Mouse (Mus musculus) CH12.LX (cell line): Measurements from ENCODE around the gene Tnfrsf11a. TPM values are rescaled to one million over a fixed set of nuclear protein-coding genes. Genes with fewer than 3 reads are reported as not detected.

Experiments
- DNase-seq: peaks from one replicate; pipeline ENCODE4 v3.0.0-alpha.2; 2013; ENCODE audit errors: extremely low read depth
- H3K27ac ChIP-seq: 2 replicates; pipeline ENCODE4 v1.5.1; 2012; ENCODE audit warnings: low read depth, mild to moderate bottlenecking, control low read depth, moderate library complexity; ENCODE audit not compliant: insufficient read depth
- H3K27me3 ChIP-seq: replicated peaks from 2 replicates; pipeline ENCODE3; 2012; ENCODE audit warnings: inconsistent platforms
- H3K36me3 ChIP-seq, 2 experiments: replicated peaks in 1 of 2; 2 replicates each; pipeline versions ENCODE3 to v1.6.1; 2012; ENCODE audit warnings: inconsistent platforms in 1 of 2, low read length in 1 of 2, mild to moderate bottlenecking in 1 of 2, mixed read lengths in 1 of 2, moderate library complexity in 1 of 2; ENCODE audit not compliant: control insufficient read depth in 1 of 2, insufficient read depth in 1 of 2
- H3K4me1 ChIP-seq, 2 experiments: 2 replicates each; pipeline ENCODE4 v1.6.1; 2012; ENCODE audit warnings: inconsistent platforms in 1 of 2, moderate library complexity in 1 of 2; ENCODE audit not compliant: insufficient read depth in 2 of 2, control insufficient read depth in 1 of 2
- H3K4me2 ChIP-seq: 2 replicates; pipeline ENCODE4 v1.6.1; 2012; ENCODE audit warnings: low read depth, mild to moderate bottlenecking, control low read depth; ENCODE audit not compliant: poor library complexity, insufficient read depth, severe bottlenecking
- H3K4me3 ChIP-seq, 3 experiments: fragments of 150-350 bp in 1 of 3; sonication (generic) in 1 of 3; replicated peaks in 1 of 3; 2 replicates each; pipeline versions ENCODE3 to v1.5.1; 2011 to 2012; ENCODE audit warnings: low read depth in 2 of 3, low read length in 2 of 3, mild to moderate bottlenecking in 2 of 3, moderate library complexity in 2 of 3, control low read depth in 1 of 3, improper control_type of control experiment in 1 of 3, inconsistent platforms in 1 of 3, mixed read lengths in 1 of 3; ENCODE audit not compliant: poor library complexity in 1 of 3
- H3K79me2 ChIP-seq: replicated peaks from 2 replicates; pipeline ENCODE4 v1.6.1; 2012; ENCODE audit warnings: mild to moderate bottlenecking, moderate library complexity; ENCODE audit not compliant: control insufficient read depth, poor library complexity, insufficient read depth, severe bottlenecking; ENCODE audit errors: extremely low read depth
- H3K9ac ChIP-seq: 2 replicates; pipeline ENCODE4 v1.6.1; 2012; ENCODE audit warnings: low read depth, mild to moderate bottlenecking, control low read depth, moderate library complexity; ENCODE audit not compliant: insufficient read depth
- H3K9me3 ChIP-seq: replicated peaks from 2 replicates; pipeline ENCODE3; 2012; ENCODE audit warnings: low read length, inconsistent platforms, mixed read lengths
- BHLHE40 ChIP-seq: IDR thresholded peaks from 2 replicates; pipeline ENCODE4 v1.6.1; 2011; ENCODE audit warnings: mild to moderate bottlenecking, low read depth, low read length, improper control_type of control experiment
- CTCF ChIP-seq, 2 experiments: IDR thresholded peaks in 1 of 2; conservative IDR thresholded peaks in 1 of 2; 2 replicates each; pipeline ENCODE4 v1.5.1; 2011 to 2012; ENCODE audit warnings: low read depth in 2 of 2, low read length in 2 of 2, improper control_type of control experiment in 1 of 2, inconsistent platforms in 1 of 2, mild to moderate bottlenecking in 1 of 2, moderate library complexity in 1 of 2
- E2F4 ChIP-seq: IDR thresholded peaks from 2 replicates; pipeline ENCODE4 v1.6.1; 2011; ENCODE audit warnings: low read depth, low read length, improper control_type of control experiment; ENCODE audit not compliant: insufficient replicate concordance
- ELF1 ChIP-seq: IDR thresholded peaks from 2 replicates; pipeline ENCODE4 v1.6.1; 2014; ENCODE audit warnings: low read depth, mild to moderate bottlenecking, inconsistent platforms, low read length, improper control_type of control experiment
- HCFC1 ChIP-seq: IDR thresholded peaks from 2 replicates; pipeline ENCODE4 v1.6.1; 2012; ENCODE audit warnings: low read depth, mild to moderate bottlenecking, inconsistent platforms, low read length, improper control_type of control experiment
- JUND ChIP-seq: conservative IDR thresholded peaks from 2 replicates; pipeline ENCODE4 v1.6.1; 2011; ENCODE audit warnings: low read depth, low read length, improper control_type of control experiment
- KAT2A ChIP-seq: IDR thresholded peaks from 2 replicates; pipeline ENCODE4 v1.6.1; 2012; ENCODE audit warnings: low read length, improper control_type of control experiment, inconsistent platforms; ENCODE audit not compliant: insufficient replicate concordance
- MAFK ChIP-seq: IDR thresholded peaks from 2 replicates; pipeline ENCODE4 v1.6.1; 2011; ENCODE audit warnings: low read length, improper control_type of control experiment; ENCODE audit not compliant: insufficient replicate concordance
- MAX ChIP-seq: IDR thresholded peaks from 2 replicates; pipeline ENCODE4 v1.6.1; 2011; ENCODE audit warnings: low read length, improper control_type of control experiment
- MEF2A ChIP-seq: IDR thresholded peaks from 2 replicates; pipeline ENCODE4 v1.6.1; 2014; ENCODE audit warnings: low read depth, mild to moderate bottlenecking, inconsistent platforms, low read length, improper control_type of control experiment, borderline replicate concordance
- MXI1 ChIP-seq: IDR thresholded peaks from 2 replicates; pipeline ENCODE4 v1.6.1; 2011; ENCODE audit warnings: mild to moderate bottlenecking, low read depth, low read length, improper control_type of control experiment
- MYC ChIP-seq: IDR thresholded peaks from 2 replicates; pipeline ENCODE4 v1.6.1; 2011; ENCODE audit warnings: low read depth, mild to moderate bottlenecking, improper control_type of control experiment, low read length
- PAX5 ChIP-seq: IDR thresholded peaks from 2 replicates; pipeline ENCODE4 v1.6.1; 2012; ENCODE audit warnings: low read length, inconsistent platforms, mixed read lengths
- POLR2A ChIP-seq: IDR thresholded peaks from 2 replicates; pipeline ENCODE4 v1.6.1; 2011; ENCODE audit warnings: low read depth, mild to moderate bottlenecking, improper control_type of control experiment, low read length
- SMC3 ChIP-seq: IDR thresholded peaks from 2 replicates; pipeline ENCODE4 v1.6.1; 2011; ENCODE audit warnings: low read depth, low read length, improper control_type of control experiment
- TCF12 ChIP-seq: IDR thresholded peaks from 2 replicates; pipeline ENCODE4 v1.6.1; 2014; ENCODE audit warnings: low read depth, mild to moderate bottlenecking, inconsistent platforms, low read length, improper control_type of control experiment
- UBTF ChIP-seq: IDR thresholded peaks from 2 replicates; pipeline ENCODE4 v1.6.1; 2012; ENCODE audit warnings: low read depth, mild to moderate bottlenecking, inconsistent platforms, low read length, improper control_type of control experiment, moderate library complexity
- ZMIZ1 ChIP-seq: IDR thresholded peaks from 2 replicates; pipeline ENCODE4 v1.6.1; 2012; ENCODE audit warnings: low read depth, mild to moderate bottlenecking, inconsistent platforms, low read length, improper control_type of control experiment
- ZNF384 ChIP-seq: IDR thresholded peaks from 2 replicates; pipeline ENCODE4 v1.6.1; 2012; ENCODE audit warnings: low read depth, low read length, improper control_type of control experiment, inconsistent platforms
- dilution Hi-C: fragments of 300-500 bp; cut with MboI; formaldehyde crosslinking; loops from 2 replicates; pipeline ENCODE4 v1.14.3; 2020; ENCODE audit warnings: low sequenced_read_pairs; ENCODE audit not compliant: extremely low pct_unique_long_range_greater_than_20kb, extremely low pct_ligation_motif_present
- in situ Hi-C: fragments of 300-500 bp; cut with MboI; formaldehyde crosslinking; loops from 3 replicates; pipeline ENCODE4 v1.14.3; 2019; ENCODE audit warnings: low sequenced_read_pairs, low pct_ligation_motif_present, low pct_unique_long_range_greater_than_20kb, mixed read lengths
- polyA plus RNA-seq: library from polyadenylated mRNA; unstranded; fragments of >175 nt; gene quantifications from 2 replicates; pipeline ENCODE4 v1.2.1, GENCODE M21; 2012; ENCODE audit warnings: low read depth; ENCODE audit not compliant: insufficient read length
- total RNA-seq, 2 experiments: library from RNA; depleted of rRNA; stranded (reverse); fragments of 300-350 nt in 1 of 2; fragments of >200 nt in 1 of 2; gene quantifications; 2 replicates each; pipeline ENCODE4 v1.2.3; 2012 to 2014

The Tnfrsf11a gene
- total and polyA plus RNA-seq, 3 experiments, result 0.20 to 2.5 (median 0.28) TPM

- Histone ChIP-seq H3K36me3 (peaks cover 0 to 2% of the 10 kb centered on the region in 2 experiments), H3K4me2 (no peak overlapping the region), H3K9me3 (no peaks in the 10 kb centered on the region), H3K4me3 (no peak overlapping the region), H3K27ac (no peak overlapping the region), H3K27me3 (no peaks in the 10 kb centered on the region), H3K9ac (no peak overlapping the region), H3K79me2 (no peaks in the 10 kb centered on the region), H3K4me1 (peaks cover 3% of the 10 kb centered on the region in 2 experiments; a peak in 2 of 4 replicates)
- dilution Hi-C loops, result no loop called here
- DNase-seq, result no peak
- TF ChIP-seq KAT2A, result no peak
- no peak for TF ChIP-seq ZMIZ1
- no peak for TF ChIP-seq MYC
- no peak for TF ChIP-seq UBTF
- TF ChIP-seq MAX, result no peak
- TF ChIP-seq TCF12, result no peak
- TF ChIP-seq MXI1, result no peak
- TF ChIP-seq ZNF384, result no peak
- no peak for TF ChIP-seq SMC3
- TF ChIP-seq PAX5, result no peak
- no peak for TF ChIP-seq MEF2A
- TF ChIP-seq MAFK, result no peak
- TF ChIP-seq ELF1, result no peak
- TF ChIP-seq POLR2A, result no peak
- TF ChIP-seq CTCF (conservative IDR thresholded peaks at IDR 0.05 in 1 of 2, IDR thresholded peaks at IDR 0.05 in 1 of 2; ENCODE audit: low read depth in 2 of 2, low read length in 2 of 2), result no peak
- no peak for TF ChIP-seq E2F4
- TF ChIP-seq BHLHE40, result no peak
- in situ Hi-C loops, result no loop called here
These were observed 32.6 kb downstream of the Tnfrsf11a start for GRCm38 (mm10) chr1:105812960-105813708.

GRCm38 (mm10) chr1:105813709-105814061 lies 33.2 kb downstream of the Tnfrsf11a start:
- TF ChIP-seq BHLHE40, result no peak
- TF ChIP-seq HCFC1, result no peak
- no peak for TF ChIP-seq JUND
- no peak for TF ChIP-seq ELF1
- dilution Hi-C loops, result no loop called here
- DNase-seq, result no peak
- no peaks in the 10 kb centered on the region for H3K9me3 ChIP-seq
- in situ Hi-C loops, result no loop called here
- H3K9ac ChIP-seq, result no peak overlapping the region
- H3K4me1 ChIP-seq, result peaks cover 3% of the 10 kb centered on the region in 2 experiments; a peak in 2 of 4 replicates
- H3K36me3 ChIP-seq, result peaks cover 0 to 2% of the 10 kb centered on the region in 2 experiments
- H3K27me3 ChIP-seq, result no peaks in the 10 kb centered on the region
- no peak overlapping the region for H3K4me3 ChIP-seq
- no peaks in the 10 kb centered on the region for H3K79me2 ChIP-seq
- H3K27ac ChIP-seq, result no peak overlapping the region
- H3K4me2 ChIP-seq, result no peak overlapping the region
